Mouse (Mus musculus): ENCODE results near the gene Ccnd3.
A peak's percentile ranks its signal among the peaks of the same experiment; 100 is the strongest.
"Not testable (repeated sequence)": the region's sequence is repeated elsewhere in the genome, so short reads cannot be mapped to it uniquely, and the experiment has no call there.

The Ccnd3 gene

GRCm38 (mm10) chr17:47593854-47594182, 89.0 kb downstream of the Ccnd3 start:
- DNase-seq (ENCODE audit: low read depth, low spot score), result no peak

DNA sequence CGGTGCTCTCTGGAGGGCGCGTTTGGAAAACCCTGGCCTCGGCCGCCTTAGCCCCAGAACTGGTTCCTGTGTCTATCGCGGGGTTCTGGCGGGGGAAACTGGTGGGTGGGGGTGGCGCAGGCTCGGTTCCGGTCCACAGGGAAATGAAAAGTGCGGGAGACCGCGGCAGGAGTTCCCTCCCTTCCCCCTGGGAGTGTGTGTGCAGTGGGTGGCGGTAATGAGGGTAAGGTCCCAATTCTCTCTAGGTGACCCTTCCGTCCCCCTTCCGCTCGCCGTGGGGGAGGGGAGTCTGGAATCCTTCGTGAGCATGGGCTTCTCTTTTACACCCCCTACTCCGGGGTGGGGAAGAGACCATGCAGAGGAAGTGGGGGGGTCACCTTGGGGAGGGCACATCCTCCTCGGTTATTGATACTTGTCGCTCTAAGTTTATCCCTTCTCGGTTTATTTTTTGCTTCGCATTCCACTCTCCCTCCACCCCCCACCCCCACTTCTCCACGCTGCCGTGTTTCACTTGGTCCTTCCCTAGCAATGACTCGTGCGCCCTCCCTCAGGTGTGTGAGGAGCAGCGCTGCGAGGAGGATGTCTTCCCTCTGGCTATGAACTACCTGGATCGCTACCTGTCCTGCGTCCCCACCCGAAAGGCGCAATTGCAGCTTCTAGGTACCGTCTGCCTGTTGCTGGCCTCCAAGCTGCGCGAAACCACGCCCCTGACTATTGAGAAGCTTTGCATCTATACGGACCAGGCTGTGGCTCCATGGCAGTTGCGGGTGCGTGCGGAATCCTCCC, 89.5 kb downstream of the Ccnd3 start:
- no peak for DNase-seq (ENCODE audit: low read depth, low spot score)

DNA sequence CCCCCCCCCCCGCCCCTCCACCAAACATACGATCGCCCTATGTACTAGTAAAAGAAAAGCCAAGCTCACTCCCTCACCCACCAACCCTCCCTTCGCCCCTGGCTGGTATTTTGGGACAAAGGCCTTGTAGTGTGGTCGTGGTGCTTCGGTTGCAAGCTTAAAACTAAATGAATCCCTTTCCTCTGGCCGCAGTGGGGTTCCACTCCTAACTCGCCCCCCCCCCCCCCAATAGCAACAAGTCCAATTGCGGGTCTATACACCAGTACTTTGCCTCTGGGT, 90.1 kb downstream of the Ccnd3 start:
- no peak for DNase-seq (ENCODE audit: low read depth, low spot score)

DNA sequence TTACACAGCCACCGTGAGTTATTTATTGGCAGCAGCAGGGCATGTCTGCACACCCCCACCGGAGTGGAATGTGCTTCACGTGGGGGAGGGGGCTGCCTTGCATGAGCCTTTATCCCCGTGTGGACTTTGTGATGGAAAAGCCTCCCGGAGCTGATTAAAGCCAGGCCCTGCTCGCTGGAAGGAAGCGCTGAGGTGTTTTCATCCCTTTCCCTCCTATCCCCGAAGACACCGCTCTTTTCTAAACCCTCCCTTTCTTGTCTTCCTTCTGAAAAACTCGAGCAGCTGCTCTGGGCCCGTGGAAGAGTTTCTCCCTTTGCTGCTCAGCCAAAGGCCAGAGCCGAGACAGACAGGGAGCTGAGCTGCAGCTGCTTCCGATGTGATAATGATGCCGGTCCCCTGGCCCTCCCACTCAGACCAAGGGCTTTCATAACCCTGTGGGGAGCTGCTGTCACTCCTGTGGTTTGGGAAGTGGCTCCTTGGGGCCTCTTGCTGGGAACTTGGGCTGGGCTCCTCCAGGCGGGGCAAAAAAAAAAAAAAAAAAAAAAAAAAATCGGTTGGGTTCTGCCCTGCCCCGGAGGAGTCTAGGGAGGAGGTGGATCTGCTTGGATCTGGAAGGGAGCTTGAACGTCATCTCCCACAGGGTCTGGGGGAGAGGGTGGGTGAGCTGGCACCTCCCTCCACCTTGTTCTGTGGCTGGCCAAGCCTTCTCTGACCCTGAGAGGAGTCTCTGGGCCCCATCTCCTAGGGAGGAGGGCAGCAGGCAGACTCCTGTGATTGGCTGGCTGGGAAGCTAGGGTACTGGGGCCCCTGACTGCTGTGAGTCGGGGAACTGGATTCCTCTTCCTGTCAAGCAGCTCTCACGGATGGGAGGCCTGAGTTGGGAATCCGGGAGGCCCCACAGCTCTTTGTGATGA, 90.7 kb downstream of the Ccnd3 start:
- DNase-seq (ENCODE audit: low read depth, low spot score), result no peak

GRCm38 (mm10) chr17:47596162-47596838, 91.4 kb downstream of the Ccnd3 start:
- no peak for DNase-seq (ENCODE audit: low read depth, low spot score)

GRCm38 (mm10) chr17:47596839-47597164, 92.0 kb downstream of the Ccnd3 start:
- no peak for DNase-seq (ENCODE audit: low read depth, low spot score)

GRCm38 (mm10) chr17:47597261-47597660, 92.4 kb downstream of the Ccnd3 start:
- DNase-seq (ENCODE audit: low read depth, low spot score), result no peak

GRCm38 (mm10) chr17:47597838-47598579, 93.2 kb downstream of the Ccnd3 start:
- DNase-seq (ENCODE audit: low read depth, low spot score), result no peak

DNA sequence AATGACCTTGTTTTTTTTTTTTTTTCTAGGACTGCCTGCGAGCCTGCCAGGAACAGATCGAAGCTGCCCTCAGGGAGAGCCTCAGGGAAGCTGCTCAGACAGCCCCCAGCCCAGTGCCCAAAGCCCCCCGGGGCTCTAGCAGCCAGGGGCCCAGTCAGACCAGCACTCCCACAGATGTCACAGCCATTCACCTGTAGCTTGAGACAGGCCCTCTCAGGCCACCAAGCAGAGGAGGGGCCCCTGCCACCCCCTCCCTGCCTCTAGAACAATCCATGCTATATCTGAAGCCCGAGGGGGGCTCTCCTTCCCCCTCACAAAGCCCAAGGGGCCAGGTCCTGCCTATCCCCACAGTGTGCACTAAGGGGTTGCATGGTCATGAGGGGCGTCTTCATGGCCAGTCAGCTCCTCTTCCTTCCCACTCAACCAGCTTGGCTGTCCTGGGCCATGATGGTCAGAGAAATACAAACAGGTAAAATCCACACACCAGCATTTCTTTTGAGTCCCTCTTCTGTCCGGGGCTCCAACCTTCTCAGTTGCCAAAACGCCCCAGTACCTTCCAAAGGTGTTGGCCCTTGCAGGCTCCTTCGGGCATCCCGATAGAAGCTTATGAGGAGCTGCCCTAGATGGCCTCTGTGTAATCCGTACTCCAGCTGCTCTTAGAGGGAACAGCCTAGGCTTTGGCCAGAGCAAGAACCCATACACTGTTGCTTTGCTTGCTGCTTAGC, 93.9 kb downstream of the Ccnd3 start:
- DNase-seq (ENCODE audit: low read depth, low spot score), result not testable (repeated sequence)

DNA sequence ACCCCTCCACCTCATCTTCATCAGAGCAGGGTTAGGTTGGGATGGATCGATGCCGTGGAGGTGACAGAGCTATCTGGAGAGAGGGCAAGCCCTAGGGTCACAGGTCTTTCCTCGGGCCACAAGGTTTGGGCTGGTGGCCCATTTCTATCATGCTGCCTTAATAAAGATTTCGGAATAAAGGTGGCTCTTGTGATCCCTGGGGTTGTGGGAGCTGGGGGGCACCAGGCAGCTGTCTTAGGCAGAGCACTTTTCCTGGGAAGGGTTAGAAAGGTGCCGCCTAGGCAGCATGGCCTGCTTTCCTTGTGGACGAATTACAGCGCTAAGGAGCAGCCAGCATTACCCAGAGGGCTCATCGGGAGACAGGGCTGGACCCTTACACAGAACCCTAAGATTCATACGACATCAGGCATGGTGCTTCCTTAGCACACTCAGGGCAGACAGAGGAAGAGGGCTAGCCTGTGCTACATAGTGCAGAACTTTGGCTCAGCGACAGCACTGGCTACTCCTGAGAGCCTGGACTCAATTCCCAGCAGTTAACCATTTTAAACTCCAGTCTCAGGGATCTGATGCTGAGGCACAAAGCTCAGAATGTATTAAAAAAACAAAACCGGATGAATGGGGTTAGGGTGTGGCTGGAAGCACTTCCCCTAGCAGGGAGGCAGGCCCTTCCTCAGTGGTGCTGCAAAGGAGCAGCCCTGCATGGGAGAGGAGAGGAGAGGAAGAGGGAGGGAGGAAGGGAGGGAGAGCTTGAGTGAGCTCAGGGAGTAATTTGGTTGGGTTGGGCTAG, 94.9 kb downstream of the Ccnd3 start:
- DNase-seq (ENCODE audit: low read depth, low spot score), result no peak

GRCm38 (mm10) chr17:47600601-47601388, 95.9 kb downstream of the Ccnd3 start:
- no peak for DNase-seq (ENCODE audit: low read depth, low spot score)

- DNase-seq (ENCODE audit: low read depth, low spot score), result no peak
Observed at GRCm38 (mm10) chr17:47601389-47601755, 96.5 kb downstream of the Ccnd3 start.

DNA sequence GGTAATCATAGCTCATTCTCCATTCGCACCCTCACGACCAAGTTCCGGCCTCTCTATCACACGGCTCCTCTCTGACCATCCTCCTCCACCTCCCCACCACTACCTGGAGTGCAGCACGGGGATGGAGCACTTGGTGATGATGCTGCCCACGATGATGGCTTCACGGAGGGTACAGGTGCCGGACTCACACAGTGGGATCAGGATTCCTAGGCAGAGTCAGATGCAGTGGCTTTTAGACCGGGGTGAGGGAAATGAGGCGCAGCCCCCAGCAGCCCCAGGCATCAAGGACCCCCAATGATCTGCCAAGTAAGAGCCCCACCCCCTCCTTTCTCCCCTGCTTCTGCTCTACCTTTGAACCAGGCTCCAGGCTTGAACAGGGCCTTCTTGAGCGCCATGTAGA, 97.4 kb downstream of the Ccnd3 start:
- DNase-seq (ENCODE audit: low read depth, low spot score), result no peak

DNA sequence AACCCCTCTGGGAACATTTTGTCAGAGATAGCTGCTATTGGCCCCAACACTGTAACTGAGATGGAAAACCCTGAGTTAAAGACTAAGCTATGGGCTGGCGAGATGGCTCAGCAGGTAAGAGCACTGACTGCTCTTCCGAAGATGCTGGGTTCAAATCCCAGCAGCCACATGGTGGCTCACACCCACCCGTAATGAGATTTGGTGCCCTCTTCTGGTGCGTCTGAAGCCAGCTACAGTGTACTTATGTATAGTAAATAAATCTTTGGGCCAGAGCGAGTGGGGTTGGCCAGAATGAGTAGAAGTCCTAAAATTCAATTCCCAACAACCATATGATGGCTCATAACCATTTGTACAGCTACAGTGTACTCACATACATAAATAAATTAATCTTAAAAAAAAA, 101.4 kb downstream of the Ccnd3 start:
- DNase-seq (ENCODE audit: low read depth, low spot score), result no peak

GRCm38 (mm10) chr17:47609182-47609581, 104.3 kb downstream of the Ccnd3 start:
- DNase-seq (ENCODE audit: low read depth, low spot score), result no peak

- DNase-seq (ENCODE audit: low read depth, low spot score), result peak; percentile 95
Observed at GRCm38 (mm10) chr17:47610849-47611660, 106.2 kb downstream of the Ccnd3 start, which contains the start of the genes Bysl, Med20 and Gm20517. Bysl (minus strand) TSS chr17:47611492. Med20 (plus strand) TSS chr17:47611582. Gm20517 (plus strand) TSS chr17:47611589.

- no peak for DNase-seq (ENCODE audit: low read depth, low spot score)
Observed at GRCm38 (mm10) chr17:47611661-47611982, 106.8 kb downstream of the Ccnd3 start.

DNA sequence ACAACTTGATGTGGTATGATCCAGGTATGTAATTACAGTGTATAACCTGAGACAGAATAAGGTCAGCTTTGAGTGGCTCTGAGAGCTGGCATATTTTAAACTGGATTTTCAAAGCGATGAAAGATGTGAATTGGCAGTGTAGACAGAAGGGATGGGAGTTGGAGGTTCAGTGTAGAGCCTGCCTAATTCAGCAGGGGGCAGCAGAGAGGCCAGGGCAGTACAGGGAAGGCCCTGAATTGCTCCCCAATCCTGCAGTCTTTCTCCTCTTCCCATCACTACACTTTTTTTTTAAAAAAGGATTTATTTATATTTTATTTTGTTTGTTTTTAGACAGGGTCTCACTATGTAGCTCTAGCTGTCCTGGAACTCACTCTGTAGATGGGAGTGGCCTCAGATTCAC, 109.2 kb downstream of the Ccnd3 start:
- DNase-seq (ENCODE audit: low read depth, low spot score), result no peak

DNA sequence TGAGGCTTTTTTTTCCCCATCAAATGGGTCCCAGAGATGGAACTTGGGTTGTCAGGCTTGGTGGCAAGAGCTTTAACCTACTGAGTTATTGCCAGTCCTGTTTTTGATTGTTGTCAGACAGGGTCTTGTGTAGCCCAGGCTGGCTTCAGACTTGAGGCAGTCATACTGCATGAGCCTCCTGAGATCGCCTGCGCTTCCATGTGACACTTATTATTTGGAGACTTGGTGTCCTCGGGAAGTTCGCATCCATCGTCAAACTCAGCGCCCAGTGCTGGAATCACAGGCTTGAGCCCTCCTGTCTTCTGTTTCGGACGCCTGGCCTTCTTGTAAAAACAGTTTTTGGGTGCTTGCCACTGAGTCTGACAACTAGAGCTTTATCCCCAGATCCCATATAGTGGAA, 111.3 kb downstream of the Ccnd3 start:
- no peak for DNase-seq (ENCODE audit: low read depth, low spot score)

Data from retina, adult 2 months (tissue).